Mouse (Mus musculus) forebrain, embryonic 11.5 days (tissue): ENCODE measurements at regions not wholly inside any gene's neighbourhood (a gene's known extent, or its start where the extent isn't known, plus 50 kb on each side); places are given as distances from the start of the nearest gene placed in this dataset.

Source experiments
- ATAC-seq: fragments of 200-750 bp; cut with Nextera tagmentation; replicated peaks from 2 replicates; pipeline ENCODE4 v1.8.0; 2017; ENCODE audit warnings: moderate TSS enrichment; ENCODE audit not compliant: low FRiP score
- DNase-seq: peaks from one replicate; pipeline ENCODE4 v3.0.0-alpha.2; 2017; ENCODE audit warnings: low spot score
- H3K27ac ChIP-seq: fragments of 300-500 bp; sonication (generic); 2 replicates; pipeline ENCODE4 v1.5.1; 2014; ENCODE audit warnings: low read depth, low read length
- H3K27me3 ChIP-seq: fragments of 300-500 bp; sonication (generic); 2 replicates; pipeline ENCODE4 v1.6.1; 2014; ENCODE audit warnings: mild to moderate bottlenecking, low read length, mixed read lengths; ENCODE audit not compliant: control insufficient read depth, insufficient read depth
- H3K36me3 ChIP-seq: fragments of 300-500 bp; sonication (generic); 2 replicates; pipeline ENCODE4 v1.6.1; 2014; ENCODE audit warnings: mild to moderate bottlenecking, low read length, moderate library complexity, mixed read lengths; ENCODE audit not compliant: control insufficient read depth, insufficient read depth
- H3K4me1 ChIP-seq: fragments of 300-500 bp; sonication (generic); replicated peaks from 2 replicates; pipeline ENCODE4 v1.6.1; 2014; ENCODE audit warnings: low read length, mixed read lengths; ENCODE audit not compliant: control insufficient read depth, insufficient read depth
- H3K4me2 ChIP-seq: fragments of 300-500 bp; sonication (generic); 2 replicates; pipeline ENCODE4 v1.6.1; 2014; ENCODE audit warnings: low read depth, mild to moderate bottlenecking, low read length, moderate library complexity, mixed read lengths; ENCODE audit not compliant: severe bottlenecking
- H3K4me3 ChIP-seq: fragments of 300-500 bp; sonication (generic); 2 replicates; pipeline ENCODE4 v1.5.1; 2014; ENCODE audit warnings: low read depth, low read length
- H3K9ac ChIP-seq: fragments of 300-500 bp; sonication (generic); 2 replicates; pipeline ENCODE4 v1.6.1; 2014; ENCODE audit warnings: low read length
- H3K9me3 ChIP-seq: fragments of 300-500 bp; sonication (generic); 2 replicates; pipeline ENCODE4 v1.6.1; 2016; ENCODE audit warnings: low read length, mixed read lengths; ENCODE audit not compliant: control insufficient read depth
- WGBS: fragments of 180-500 bp; shearing (Covaris S2); extraction: QIAGEN DNeasy Blood & Tissue Kit; methylation state at CpG from one replicate; pipeline ENCODE4 v1.1.7; 2014; 5-methylcytosine and 5-hydroxymethylcytosine counted together

- H3K9me3 ChIP-seq, result no peaks in the 10 kb centered on the region
- H3K4me3 ChIP-seq, result no peak overlapping the region
- H3K4me2 ChIP-seq, result 0 out of 2 replicates have a peak overlapping the region, but pooled peaks have one; percentile 15
- H3K4me1 ChIP-seq, result peaks cover 5% of the 10 kb centered on the region; the same call in 1 of the 2 replicates
- H3K27ac ChIP-seq, result 0 out of 2 replicates have a peak overlapping the region, but pooled peaks have one; percentile 37
- no peaks in the 10 kb centered on the region for H3K36me3 ChIP-seq
- WGBS, result 45% methylated on average over 18 of the region's 18 CpGs
- DNase-seq, result peak; percentile 56
- H3K9ac ChIP-seq, result no peak overlapping the region
- peak; percentile 80 for ATAC-seq
- H3K27me3 ChIP-seq, result no peaks in the 10 kb centered on the region
Observed at GRCm38 (mm10) chr8:26677584-26678138, 299.5 kb upstream of the Zfp703 start.

GRCm38 (mm10) chr8:26680891-26681381, 296.2 kb upstream of the Zfp703 start:
- Histone ChIP-seq H3K27me3 (no peaks in the 10 kb centered on the region), H3K9ac (no peak overlapping the region), H3K4me2 (no peak overlapping the region), H3K4me1 (peaks cover 2% of the 10 kb centered on the region; the same call in 1 of the 2 replicates), H3K36me3 (no peaks in the 10 kb centered on the region), H3K9me3 (no peaks in the 10 kb centered on the region), H3K27ac (no peak overlapping the region), H3K4me3 (no peak overlapping the region)
- DNase-seq, result no peak
- WGBS, result 83% methylated on average over 11 of the region's 11 CpGs
- no peak for ATAC-seq

- Histone ChIP-seq H3K4me1 (no peaks in the 10 kb centered on the region), H3K9ac (no peak overlapping the region), H3K27me3 (no peaks in the 10 kb centered on the region), H3K36me3 (no peaks in the 10 kb centered on the region), H3K4me2 (no peak overlapping the region), H3K4me3 (no peak overlapping the region), H3K9me3 (no peaks in the 10 kb centered on the region), H3K27ac (no peak overlapping the region)
- ATAC-seq (no peak; the same call in 1 of the 2 replicates), DNase-seq (peak; percentile 58)
Observed at GRCm38 (mm10) chr8:26687146-26687545, 290.0 kb upstream of the Zfp703 start.

- no peaks in the 10 kb centered on the region for H3K9me3 ChIP-seq
- H3K4me3 ChIP-seq, result no peak overlapping the region
- no peak overlapping the region for H3K9ac ChIP-seq
- DNase-seq, result no peak
- no peak overlapping the region for H3K4me2 ChIP-seq
- no peaks in the 10 kb centered on the region for H3K4me1 ChIP-seq
- no peak overlapping the region for H3K27ac ChIP-seq
- H3K27me3 ChIP-seq, result no peaks in the 10 kb centered on the region
- WGBS, result 84% methylated on average over 4 of the region's 4 CpGs
- no peak for ATAC-seq
- no peaks in the 10 kb centered on the region for H3K36me3 ChIP-seq
Observed at GRCm38 (mm10) chr8:26688035-26688434, 289.1 kb upstream of the Zfp703 start.

GRCm38 (mm10) chr8:26688745-26689478, 288.2 kb upstream of the Zfp703 start:
- DNase-seq (no peak), ATAC-seq (no peak)
- H3K36me3 ChIP-seq, result no peaks in the 10 kb centered on the region
- WGBS, result 84% methylated on average over 5 of the region's 5 CpGs
- no peak overlapping the region for H3K9ac ChIP-seq
- H3K4me3 ChIP-seq, result no peak overlapping the region
- H3K4me1 ChIP-seq, result no peaks in the 10 kb centered on the region
- no peak overlapping the region for H3K4me2 ChIP-seq
- H3K9me3 ChIP-seq, result no peaks in the 10 kb centered on the region
- H3K27ac ChIP-seq, result no peak overlapping the region
- H3K27me3 ChIP-seq, result no peaks in the 10 kb centered on the region

- DNase-seq, result no peak
- H3K4me2 ChIP-seq, result no peak overlapping the region
- no peaks in the 10 kb centered on the region for H3K27me3 ChIP-seq
- H3K4me3 ChIP-seq, result no peak overlapping the region
- no peak overlapping the region for H3K9ac ChIP-seq
- H3K36me3 ChIP-seq, result no peaks in the 10 kb centered on the region
- WGBS, result 52% methylated on average over 10 of the region's 10 CpGs
- no peak overlapping the region for H3K27ac ChIP-seq
- H3K4me1 ChIP-seq, result no peaks in the 10 kb centered on the region
- H3K9me3 ChIP-seq, result no peaks in the 10 kb centered on the region
- ATAC-seq, result no peak
Observed at GRCm38 (mm10) chr8:26689479-26690177, 287.5 kb upstream of the Zfp703 start.

GRCm38 (mm10) chr8:26690178-26690735, 286.9 kb upstream of the Zfp703 start:
- Histone ChIP-seq H3K27ac (no peak overlapping the region), H3K9me3 (no peaks in the 10 kb centered on the region), H3K27me3 (no peaks in the 10 kb centered on the region), H3K4me3 (no peak overlapping the region), H3K4me2 (no peak overlapping the region), H3K36me3 (no peaks in the 10 kb centered on the region), H3K9ac (no peak overlapping the region), H3K4me1 (no peaks in the 10 kb centered on the region)
- 84% methylated on average over 6 of the region's 6 CpGs for WGBS
- no peak for ATAC-seq
- no peak for DNase-seq

GRCm38 (mm10) chr8:26697579-26698084, 279.5 kb upstream of the Zfp703 start:
- Histone ChIP-seq H3K27me3 (no peaks in the 10 kb centered on the region), H3K9ac (no peak overlapping the region), H3K9me3 (no peaks in the 10 kb centered on the region), H3K36me3 (no peaks in the 10 kb centered on the region), H3K4me1 (no peaks in the 10 kb centered on the region), H3K4me3 (no peak overlapping the region), H3K27ac (no peak overlapping the region), H3K4me2 (no peak overlapping the region)
- DNase-seq (no peak), ATAC-seq (no peak)
- WGBS, result 88% methylated on average over 1 of the region's 4 CpGs
